Mouse (Mus musculus): ENCODE results near the gene Gtf2f1. TPM values are rescaled to one million over a fixed set of nuclear protein-coding genes. Genes with fewer than 3 reads are reported as not detected.
A peak's percentile ranks its signal among the peaks of the same experiment; 100 is the strongest.

Gene Gtf2f1
- total RNA-seq, 2 experiments from 2014 or later, result 44.3 to 65.3 TPM

DNA sequence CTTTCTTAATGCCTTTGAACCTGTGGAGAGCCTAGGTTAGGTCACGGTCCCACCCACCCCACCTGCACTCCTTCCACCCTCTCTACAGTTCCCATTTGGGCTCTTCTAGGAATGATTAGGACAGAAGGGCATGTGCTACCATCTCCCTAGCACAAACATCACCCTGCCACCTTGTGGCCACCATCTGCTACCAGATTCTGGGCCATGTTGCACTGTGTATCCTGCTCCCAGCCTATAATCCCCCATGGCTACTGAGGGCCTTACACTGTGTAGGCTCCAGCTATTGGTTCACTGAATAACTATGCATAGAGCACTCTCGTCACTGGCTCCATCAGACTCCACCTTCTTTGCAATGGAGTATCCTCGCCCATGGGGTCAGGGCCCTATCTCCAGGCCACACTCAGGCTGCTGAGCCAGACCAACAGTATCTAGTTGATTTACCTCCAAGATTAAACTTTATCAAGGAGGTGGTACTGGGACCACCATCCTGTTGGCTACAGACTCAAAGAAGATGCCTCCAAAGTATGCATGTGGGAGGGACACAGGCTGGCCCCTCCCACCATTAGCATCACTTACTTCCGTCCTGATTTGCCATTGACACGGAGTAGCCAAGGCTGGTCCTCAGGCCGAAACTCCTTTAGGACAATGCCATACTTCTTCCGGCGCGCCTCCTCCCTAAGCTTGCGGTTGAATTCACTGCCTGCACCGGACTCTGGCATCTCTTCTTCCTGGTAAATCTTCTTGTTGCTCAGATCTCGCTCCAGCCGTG lies 3.8 kb downstream of the Gtf2f1 start:
- DNase-seq, result no peak

- DNase-seq, result no peak
These were observed 7.1 kb downstream of the Gtf2f1 start for GRCm38 (mm10) chr17:57003994-57004393.

DNA sequence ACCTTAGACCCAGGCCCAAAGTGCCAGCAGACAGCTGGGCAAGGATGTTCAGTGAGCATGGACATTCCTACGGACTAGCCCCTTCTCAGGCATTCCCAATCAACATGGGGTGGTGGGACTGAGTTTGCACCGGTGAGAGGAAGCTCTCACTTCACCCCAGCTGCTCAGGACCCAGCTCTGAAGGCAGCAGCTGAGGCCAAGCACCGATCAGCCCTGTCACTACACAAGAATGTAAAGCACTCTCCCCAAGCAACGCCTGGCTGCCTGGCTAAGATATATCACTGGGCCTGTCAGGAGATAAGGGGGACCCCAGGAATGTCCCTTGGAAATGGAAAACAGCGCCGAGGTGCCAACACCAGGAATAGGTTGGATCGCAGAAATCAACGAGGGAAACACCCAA lies 9.9 kb downstream of the Gtf2f1 start:
- peak in 1 of 2 experiments; percentile 29 for DNase-seq

DNA sequence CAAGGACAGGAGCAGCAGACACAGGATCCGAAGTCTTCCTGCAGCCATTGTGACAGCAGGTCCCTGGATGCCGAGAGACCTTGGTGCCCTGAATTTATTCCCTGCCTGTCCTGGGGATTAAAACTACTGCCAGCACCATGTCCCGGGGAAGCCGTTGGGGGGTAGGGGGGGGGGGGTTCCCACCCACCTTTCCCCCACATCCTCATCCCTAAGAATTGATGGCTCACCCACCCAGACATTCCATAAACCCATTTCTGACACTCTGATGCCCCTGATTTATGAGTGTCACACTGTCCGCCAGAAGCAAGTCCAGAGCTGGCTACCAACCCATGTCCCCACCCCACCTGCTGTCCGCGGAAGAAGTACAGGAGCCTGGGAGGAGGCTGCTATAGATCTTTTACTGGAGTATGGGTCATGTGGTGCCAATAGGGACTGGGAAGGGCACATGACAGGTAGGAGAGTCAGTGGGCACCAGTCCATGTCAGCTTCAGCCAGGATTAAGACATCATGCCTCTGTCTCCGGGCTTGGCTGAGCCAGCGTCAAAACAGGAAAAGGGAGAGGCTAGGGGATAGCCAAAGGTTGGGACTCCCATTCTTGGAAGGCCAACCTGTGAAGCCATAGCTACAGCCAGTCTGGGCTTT lies 11.0 kb downstream of the Gtf2f1 start, which contains the start of gene Pspn:
TSS of gene Pspn (minus strand) at position 51 of the 642 bp plus-strand sequence.
- peak; percentile 30 to 42 for DNase-seq

GRCm38 (mm10) chr17:56999414-56999813 lies 11.7 kb downstream of the Gtf2f1 start:
- peak; percentile 63 to 66 for DNase-seq

DNA sequence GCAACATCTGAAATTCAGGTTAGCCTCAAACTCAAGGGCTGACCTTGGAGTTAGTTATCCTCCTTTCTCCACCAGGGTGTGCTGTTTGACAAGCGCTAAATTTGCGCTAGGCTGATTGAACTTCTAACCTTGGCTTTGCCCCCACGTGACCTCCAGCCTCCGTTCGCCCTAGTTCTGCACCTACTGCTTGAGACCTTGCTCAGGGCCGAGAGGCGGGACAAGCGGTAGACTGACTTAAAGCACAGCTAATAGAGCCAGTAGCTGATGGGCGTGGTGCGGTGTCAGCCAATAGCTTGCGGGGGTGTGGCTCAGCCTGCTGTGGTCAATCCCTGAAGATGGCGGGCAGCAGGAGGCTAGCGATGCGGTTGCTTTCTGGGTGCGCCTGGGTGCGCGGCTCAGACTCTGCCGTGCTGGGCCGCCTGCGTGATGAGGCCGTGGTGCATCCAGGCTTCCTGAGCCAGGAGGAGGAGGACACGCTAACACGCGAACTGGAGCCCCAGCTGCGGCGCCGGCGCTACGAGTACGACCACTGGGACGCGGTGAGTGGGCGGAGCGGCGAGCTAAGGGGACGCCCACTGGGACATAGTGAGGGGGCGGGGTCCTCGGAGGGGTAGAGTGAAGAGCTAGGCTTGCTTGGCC lies 13.9 kb downstream of the Gtf2f1 start, which contains the start of gene Alkbh7:
TSS of gene Alkbh7 (plus strand) at position 311 of the 639 bp plus-strand sequence.
- DNase-seq, result peak; percentile 97 to 98

DNA sequence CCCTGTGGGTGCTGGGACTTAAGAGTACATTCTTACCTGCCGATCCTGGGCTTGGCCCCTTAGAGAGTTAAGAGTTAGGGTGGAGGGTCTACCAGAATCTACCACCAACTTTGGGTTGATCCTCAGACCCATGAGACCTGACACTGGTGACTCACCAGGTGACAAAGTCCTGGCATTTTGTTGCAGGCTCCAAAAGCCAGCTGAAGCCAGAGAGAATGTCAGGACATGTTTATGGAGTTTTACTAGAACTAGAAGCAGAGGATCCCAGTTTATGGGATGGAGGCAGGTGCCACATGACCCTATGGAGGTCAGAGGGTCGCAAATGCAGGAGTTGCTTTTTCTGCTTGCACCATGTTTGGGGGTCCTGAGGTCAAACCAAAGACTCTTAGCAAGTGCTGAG lies 14.6 kb downstream of the Gtf2f1 start:
- peak in 1 of 2 experiments; percentile 48 for DNase-seq

- DNase-seq, result peak; percentile 63 to 64
These were observed 16.0 kb downstream of the Gtf2f1 start for GRCm38 (mm10) chr17:56995046-56995445.

GRCm38 (mm10) chr17:56990966-56991365 lies 20.1 kb downstream of the Gtf2f1 start:
- no peak for DNase-seq

GRCm38 (mm10) chr17:56990115-56990746 lies 20.9 kb downstream of the Gtf2f1 start, which contains the start of gene Clpp:
Gene Clpp, plus strand, starts transcription at chr17:56990305.
- DNase-seq, result peak; percentile 95 to 96

- peak; percentile 77 to 81 for DNase-seq
These were observed 21.5 kb downstream of the Gtf2f1 start for GRCm38 (mm10) chr17:56989467-56990114.

DNA sequence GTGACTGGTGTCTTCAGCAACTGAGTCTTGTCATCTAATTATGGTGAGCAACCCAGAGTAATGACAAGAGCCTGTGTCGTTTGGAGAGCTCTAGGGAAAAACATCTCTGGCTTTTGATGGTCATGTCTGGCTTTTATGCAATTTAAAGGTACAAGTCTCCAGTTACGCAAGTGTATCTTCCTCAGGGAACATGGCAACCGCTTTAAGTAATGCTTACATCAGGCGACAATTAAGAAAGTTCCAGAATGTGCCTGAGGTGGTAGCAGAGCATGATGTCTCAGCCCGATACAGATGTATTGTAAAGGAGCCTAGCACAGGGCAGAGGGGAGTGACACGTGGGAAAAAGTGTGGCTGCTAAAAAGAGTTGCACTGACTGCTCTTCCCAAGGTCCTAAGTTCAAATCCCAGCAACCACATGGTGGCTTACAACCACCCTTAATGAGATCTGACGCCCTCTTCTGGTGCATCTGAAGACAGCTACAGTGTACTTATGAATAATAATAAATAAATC lies 22.1 kb downstream of the Gtf2f1 start:
- DNase-seq, result no peak

DNA sequence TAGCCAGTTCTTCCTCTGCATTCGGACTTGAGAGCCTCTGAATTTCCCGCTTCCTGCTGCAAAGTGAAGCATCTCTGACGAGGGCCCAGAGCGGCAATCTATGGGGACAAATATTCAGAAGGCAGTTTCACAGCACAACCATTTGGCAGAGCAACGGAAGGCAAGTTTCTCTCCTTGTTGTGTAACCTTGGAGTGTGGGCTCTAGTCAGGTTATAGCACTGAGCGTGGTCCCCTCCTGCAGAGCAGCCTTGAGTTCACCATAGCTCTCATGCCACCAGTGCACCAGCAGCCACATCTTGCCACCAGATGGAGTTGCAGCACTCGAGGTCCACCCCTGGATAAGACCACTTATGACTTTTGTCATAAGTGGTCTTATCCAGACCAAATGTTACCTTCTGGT lies 22.6 kb downstream of the Gtf2f1 start:
- no peak for DNase-seq

DNA sequence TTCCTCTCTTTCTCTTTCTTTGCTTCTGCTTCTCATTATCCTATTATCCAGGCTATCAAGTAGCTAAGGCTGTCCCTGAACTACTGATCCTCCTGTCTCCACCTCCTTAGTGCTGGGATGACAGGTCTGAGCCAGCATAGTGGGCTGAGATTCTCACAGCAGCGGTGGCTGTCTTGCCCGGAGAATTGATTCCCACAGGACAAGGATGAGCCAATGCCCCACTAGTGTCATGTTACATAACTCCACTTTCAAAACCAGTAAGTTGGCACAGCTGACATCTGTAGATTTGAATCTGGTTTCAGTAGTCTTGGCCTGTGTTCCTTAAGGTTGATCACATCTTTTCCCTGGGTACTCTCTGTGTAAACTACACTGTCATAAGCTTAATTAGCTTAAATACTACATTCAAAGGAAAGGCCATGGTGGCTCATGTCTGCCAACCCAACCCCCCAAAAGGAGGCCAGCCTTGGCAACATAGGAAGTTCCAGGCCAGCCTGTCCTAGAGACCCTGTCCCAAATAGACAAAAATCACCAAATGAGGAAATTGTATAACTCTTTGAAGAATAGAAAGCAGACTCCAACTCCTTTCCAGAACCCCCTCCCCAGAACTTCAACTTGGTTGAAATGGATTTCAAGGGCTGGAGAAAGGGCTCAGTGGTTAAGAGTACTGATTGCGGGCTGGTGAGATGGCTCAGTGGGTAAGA lies 24.8 kb downstream of the Gtf2f1 start:
- no peak for DNase-seq

GRCm38 (mm10) chr17:56985656-56986055 lies 25.4 kb downstream of the Gtf2f1 start:
- DNase-seq, result no peak

DNA sequence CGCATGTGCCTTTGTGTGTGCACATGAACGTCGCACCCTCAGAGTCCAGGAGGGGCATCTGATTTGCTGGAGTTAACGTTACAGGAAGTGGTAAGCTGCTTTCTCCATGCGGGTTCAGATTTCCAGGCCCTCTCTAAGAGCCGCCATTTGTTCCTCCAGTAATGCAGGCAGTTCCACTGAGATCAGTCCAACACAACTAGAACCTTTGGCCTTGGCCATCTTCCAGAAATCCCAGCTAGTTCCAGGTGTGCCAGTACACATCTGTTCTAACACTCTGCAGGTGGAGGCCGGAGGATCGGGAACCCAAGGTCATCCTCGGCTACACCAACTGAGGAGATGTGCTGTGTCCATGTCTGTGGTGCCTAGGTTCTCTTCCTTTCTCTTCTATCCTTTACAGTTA lies 26.2 kb downstream of the Gtf2f1 start:
- no peak for DNase-seq

DNA sequence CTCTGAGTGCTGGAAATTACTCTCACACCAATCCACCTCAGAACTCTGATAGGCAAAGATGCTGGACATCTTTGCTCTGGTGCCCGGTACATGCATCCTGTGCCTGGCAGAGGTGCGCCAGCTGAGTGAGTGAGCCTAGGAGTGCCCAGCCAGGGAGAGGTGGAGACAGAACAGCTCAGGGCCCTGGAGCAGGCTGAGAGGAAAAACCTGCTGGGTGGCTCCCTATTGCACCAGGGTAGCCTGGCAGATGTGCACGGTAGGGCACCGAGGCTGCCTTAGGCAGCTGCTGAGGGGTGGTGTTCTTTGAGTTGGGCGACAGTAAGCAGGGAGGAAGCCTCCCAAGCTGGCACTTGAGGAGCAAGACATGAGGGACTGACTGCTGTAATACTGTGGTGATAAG lies 29.1 kb downstream of the Gtf2f1 start, which contains the start of gene Acer1:
TSS of gene Acer1 (minus strand) at position 114 of the 400 bp plus-strand sequence.
- no peak for DNase-seq

DNA sequence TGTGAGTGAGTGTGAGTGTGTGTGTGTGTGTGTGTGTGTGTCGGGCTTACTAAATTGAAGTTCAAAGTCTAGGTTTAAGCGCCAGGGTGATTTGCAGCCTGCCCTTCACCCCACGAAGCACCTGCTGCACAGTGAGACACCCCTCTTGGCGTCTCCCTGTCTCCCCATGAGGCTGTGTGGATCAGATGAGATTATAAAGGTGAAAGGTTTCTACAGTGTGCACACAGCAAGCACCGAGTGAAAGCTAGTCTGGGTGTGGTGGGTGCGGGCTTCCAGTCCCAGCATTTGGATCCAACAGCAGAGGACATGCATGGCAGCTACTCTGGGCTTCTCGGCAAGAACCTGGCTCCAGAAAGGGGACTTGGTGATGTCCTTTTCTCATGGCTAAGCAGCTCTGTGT lies 30.0 kb downstream of the Gtf2f1 start:
- no peak for DNase-seq

DNA sequence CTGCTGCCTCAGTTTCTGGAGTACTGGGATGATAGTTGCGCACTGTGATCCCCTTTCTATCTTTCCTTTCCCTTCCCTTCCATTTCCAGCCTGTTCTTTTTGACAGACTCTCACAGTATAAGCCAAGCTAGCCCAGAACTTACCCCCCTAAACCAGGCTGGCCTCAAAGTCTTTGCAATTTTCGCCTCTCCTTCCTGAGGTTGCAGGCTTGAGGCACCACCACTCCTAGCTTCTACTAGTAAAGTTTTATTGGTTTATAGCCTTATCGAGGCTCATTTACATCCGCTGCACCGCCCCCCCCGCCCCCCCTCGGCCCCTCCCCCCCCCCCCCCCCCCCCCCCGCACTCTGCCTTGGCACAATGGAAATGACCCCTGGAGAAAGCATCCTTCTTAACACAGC lies 31.6 kb downstream of the Gtf2f1 start:
- no peak for DNase-seq

- no peak for DNase-seq
These were observed 34.3 kb downstream of the Gtf2f1 start for GRCm38 (mm10) chr17:56976531-56977390.

Data from adrenal gland, postnatal 36 days (tissue).